Mouse (Mus musculus): Measurements from ENCODE around the gene Hhat. TPM values are rescaled to one million over a fixed set of nuclear protein-coding genes. Genes with fewer than 3 reads are reported as not detected.

Gene Hhat
- polyA plus RNA-seq (2016; fragmentation: Nextera tagmentation; extraction: Ambion mirVana), result 4.4 and 7.6 TPM in 2 replicates

- H3K4me3 ChIP-seq (replicated peaks), result peak within 1 kb of the TSS; percentile 55
- peak within 1 kb of the TSS; percentile 83 for H3K9ac ChIP-seq
- H3K27ac ChIP-seq, result peak within 1 kb of the TSS; percentile 79
- H3K27me3 ChIP-seq, result peaks cover 2% of the 10 kb centered on the region; the same call in 1 of the 2 replicates
- WGBS, result 1% methylated on average over 66 of the region's 70 CpGs
- H3K4me1 ChIP-seq, result peaks cover 11% of the 10 kb centered on the region
- ATAC-seq (ENCODE audit: low FRiP score), result peak; percentile 86
- H3K36me3 ChIP-seq (replicated peaks), result no peaks in the 10 kb centered on the region
- H3K9me3 ChIP-seq, result no peaks in the 10 kb centered on the region
- H3K4me2 ChIP-seq, result peak within 1 kb of the TSS; percentile 77
These were observed at the start of gene Hhat for GRCm38 (mm10) chr1:192770495-192771331. Gene Hhat, minus strand, starts transcription at chr1:192771223.

- H3K27ac ChIP-seq, result no peak overlapping the region
These were observed 47.3 kb upstream of the Hhat start for GRCm38 (mm10) chr1:192818334-192818733.

DNA sequence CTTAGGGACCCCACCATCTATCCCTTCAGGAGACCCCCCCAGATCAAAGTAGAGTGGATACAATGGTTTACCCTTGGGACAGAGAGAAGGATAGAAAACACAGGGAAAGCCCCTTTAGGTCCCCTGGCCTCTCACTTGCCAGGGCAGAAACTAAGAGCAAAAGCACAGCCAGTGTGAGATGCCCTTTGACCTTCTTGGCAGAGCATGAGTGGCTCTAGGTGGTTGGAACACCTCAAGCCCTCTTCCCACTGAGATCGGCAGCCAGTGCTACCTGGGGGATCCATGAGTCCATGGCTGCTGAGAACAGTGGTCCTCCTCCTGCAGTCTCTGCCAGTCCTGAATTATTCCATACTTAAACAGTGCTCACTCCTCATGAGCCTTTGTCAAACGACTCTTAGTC, 44.8 kb upstream of the Hhat start:
- H3K4me3 ChIP-seq (replicated peaks), result no peak overlapping the region
- no peak overlapping the region for H3K4me2 ChIP-seq
- H3K9me3 ChIP-seq, result no peaks in the 10 kb centered on the region
- 0 out of 2 replicates have a peak overlapping the region, but pooled peaks have one; percentile 14 for H3K27ac ChIP-seq
- H3K9ac ChIP-seq, result no peak overlapping the region
- 51% methylated on average over 2 of the region's 2 CpGs for WGBS
- no peaks in the 10 kb centered on the region for H3K27me3 ChIP-seq
- H3K36me3 ChIP-seq (replicated peaks), result no peaks in the 10 kb centered on the region
- ATAC-seq (ENCODE audit: low FRiP score), result no peak
- 0 out of 2 replicates have a peak, but pooled peaks cover 8% of the 10 kb centered on the region for H3K4me1 ChIP-seq

More at GRCm38 (mm10) chr1:192818334-192818733, 47.3 kb upstream of the Hhat start:
- H3K4me3 ChIP-seq (replicated peaks), result no peak overlapping the region
- no peak overlapping the region for H3K9ac ChIP-seq
- H3K9me3 ChIP-seq, result no peaks in the 10 kb centered on the region
- no peak for ATAC-seq (ENCODE audit: low FRiP score)
- H3K27me3 ChIP-seq, result no peaks in the 10 kb centered on the region
- H3K36me3 ChIP-seq (replicated peaks), result no peaks in the 10 kb centered on the region
- H3K4me1 ChIP-seq, result peaks cover 19% of the 10 kb centered on the region
- no peak overlapping the region for H3K4me2 ChIP-seq
- WGBS, result 92% methylated on average over 5 of the region's 5 CpGs

DNA sequence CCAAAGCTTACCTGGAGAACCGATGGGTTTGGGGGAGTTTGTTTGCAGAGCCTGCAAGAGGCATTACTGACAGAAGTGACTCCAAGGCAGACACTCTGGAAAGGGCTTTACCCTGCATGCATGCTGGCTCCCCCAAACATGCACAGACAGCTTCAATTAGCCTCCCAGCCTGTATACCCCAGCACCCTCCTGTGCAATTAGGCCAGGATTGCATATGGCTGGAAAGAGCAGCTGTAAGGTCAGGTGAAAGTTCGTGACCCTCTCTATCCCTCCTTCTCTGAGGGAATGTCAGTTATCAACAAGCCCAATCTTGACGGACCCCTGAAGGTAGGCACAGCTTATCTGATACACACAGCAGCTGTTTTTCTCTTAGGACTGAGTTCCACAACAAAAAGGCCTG, 43.7 kb upstream of the Hhat start:
- Histone ChIP-seq H3K4me2 (no peak overlapping the region), H3K27me3 (no peaks in the 10 kb centered on the region), H3K36me3 (replicated peaks) (no peaks in the 10 kb centered on the region), H3K4me3 (replicated peaks) (no peak overlapping the region), H3K27ac (0 out of 2 replicates have a peak overlapping the region, but pooled peaks have one; percentile 31), H3K9ac (no peak overlapping the region), H3K9me3 (no peaks in the 10 kb centered on the region), H3K4me1 (0 out of 2 replicates have a peak, but pooled peaks cover 8% of the 10 kb centered on the region)
- 15% methylated on average over 3 of the region's 3 CpGs for WGBS
- no peak for ATAC-seq (ENCODE audit: low FRiP score)

DNA sequence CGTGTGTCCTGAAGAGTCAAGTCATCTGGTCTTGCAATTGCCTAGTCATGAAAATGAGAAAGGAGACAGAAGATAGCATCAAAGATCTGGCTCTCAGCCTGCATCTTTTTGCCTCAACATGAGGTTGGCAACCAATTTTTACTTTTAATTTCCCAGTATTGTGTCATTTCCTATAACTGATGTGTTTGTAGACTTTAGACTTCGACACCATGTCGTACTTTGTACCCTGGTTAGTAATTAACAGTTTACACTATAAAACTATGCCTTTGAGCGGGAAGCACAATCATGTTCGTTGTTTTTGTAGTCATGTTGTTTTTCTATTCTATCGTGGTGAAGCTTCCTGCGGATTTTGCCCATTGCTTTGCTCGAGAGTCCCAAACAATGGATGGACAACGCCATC, 41.7 kb upstream of the Hhat start:
- ATAC-seq (ENCODE audit: low FRiP score), result no peak
- H3K4me3 ChIP-seq (replicated peaks), result no peak overlapping the region
- no peak overlapping the region for H3K4me2 ChIP-seq
- no peak overlapping the region for H3K9ac ChIP-seq
- no peaks in the 10 kb centered on the region for H3K27me3 ChIP-seq
- no peaks in the 10 kb centered on the region for H3K9me3 ChIP-seq
- H3K27ac ChIP-seq, result no peak overlapping the region
- no peaks in the 10 kb centered on the region for H3K36me3 ChIP-seq (replicated peaks)
- WGBS, result 95% methylated on average over 9 of the region's 9 CpGs
- H3K4me1 ChIP-seq, result 0 out of 2 replicates have a peak, but pooled peaks cover 8% of the 10 kb centered on the region

GRCm38 (mm10) chr1:192812290-192812689, 41.3 kb upstream of the Hhat start:
- no peak for ATAC-seq (ENCODE audit: low FRiP score)
- no peaks in the 10 kb centered on the region for H3K36me3 ChIP-seq (replicated peaks)
- H3K4me2 ChIP-seq, result no peak overlapping the region
- no peak overlapping the region for H3K4me3 ChIP-seq (replicated peaks)
- no peaks in the 10 kb centered on the region for H3K9me3 ChIP-seq
- H3K4me1 ChIP-seq, result 0 out of 2 replicates have a peak, but pooled peaks cover 8% of the 10 kb centered on the region
- WGBS, result 93% methylated on average over 5 of the region's 5 CpGs
- no peak overlapping the region for H3K9ac ChIP-seq
- no peak overlapping the region for H3K27ac ChIP-seq
- H3K27me3 ChIP-seq, result no peaks in the 10 kb centered on the region

DNA sequence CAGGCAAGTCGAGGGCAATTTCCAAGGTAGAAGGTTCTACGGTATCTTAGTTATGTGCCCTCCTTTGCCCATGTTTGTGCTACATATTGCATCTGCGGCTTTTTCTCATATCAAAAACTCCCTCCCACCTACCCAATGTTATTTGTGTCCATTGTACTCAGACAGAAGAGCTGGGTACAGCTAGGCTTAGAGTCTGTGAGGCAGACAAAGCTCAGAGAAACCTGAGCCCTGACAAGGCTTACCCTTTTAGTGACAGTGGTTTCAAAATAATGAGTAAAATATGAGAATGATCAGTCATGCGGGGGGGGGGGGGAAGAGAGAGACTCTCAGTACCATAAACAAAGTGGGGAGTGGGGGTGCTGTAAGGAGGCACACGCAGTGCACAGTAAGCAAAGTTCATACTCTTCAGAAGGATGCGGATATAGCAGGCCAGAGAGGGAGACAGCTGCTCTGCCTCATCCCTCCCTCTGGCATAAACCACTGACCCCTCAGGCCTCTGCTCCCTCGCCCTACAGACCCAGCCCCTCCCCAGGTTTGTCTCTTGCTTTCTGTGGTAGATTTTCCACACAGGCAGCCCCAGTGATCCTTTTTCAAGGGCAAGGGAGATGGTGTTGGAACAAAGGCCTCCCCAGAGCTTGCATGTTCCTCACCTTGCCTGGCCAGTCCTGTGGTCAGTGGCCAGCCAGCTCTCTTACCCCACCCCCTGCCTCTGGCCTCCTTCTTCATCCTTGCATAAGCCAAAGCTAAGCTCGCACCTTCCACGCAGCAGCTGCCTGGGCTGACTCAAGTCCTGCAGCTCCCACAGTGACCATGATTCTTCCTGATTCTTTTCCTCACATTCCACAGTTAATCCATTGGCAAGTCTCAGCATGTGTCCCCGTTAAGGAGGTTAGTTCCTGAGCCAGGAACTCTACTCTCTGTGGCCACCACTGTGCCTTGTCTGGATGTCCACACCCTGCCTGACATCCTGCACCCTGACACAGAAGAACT, 35.4 kb upstream of the Hhat start:
- Histone ChIP-seq H3K9ac (no peak overlapping the region; the same call in 1 of the 2 replicates), H3K27me3 (no peaks in the 10 kb centered on the region)

DNA sequence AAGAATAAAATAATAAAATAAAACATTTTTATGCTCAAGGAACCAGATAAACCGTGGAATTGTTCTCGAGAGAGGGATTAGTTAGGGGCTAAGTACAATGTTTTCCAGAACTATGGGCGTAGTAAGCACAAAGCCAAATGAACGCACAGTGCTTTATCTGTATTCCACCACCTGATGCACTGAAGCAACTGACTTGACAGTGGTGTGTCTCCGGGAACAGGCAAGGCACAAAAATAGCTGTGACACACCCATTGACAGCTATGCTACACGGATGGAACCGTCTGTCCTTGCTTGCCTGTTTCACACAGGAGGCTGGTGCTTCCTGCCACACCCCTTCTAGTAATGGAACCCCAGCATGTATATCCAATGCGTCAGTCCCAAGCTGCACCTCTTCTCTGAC, 29.3 kb upstream of the Hhat start:
- H3K9ac ChIP-seq, result no peak overlapping the region
- H3K27ac ChIP-seq, result peak overlapping the region; percentile 50; the same call in 1 of the 2 replicates
- H3K27me3 ChIP-seq, result peaks cover 5% of the 10 kb centered on the region; the same call in 1 of the 2 replicates
- no peaks in the 10 kb centered on the region for H3K36me3 ChIP-seq (replicated peaks)
- no peaks in the 10 kb centered on the region for H3K9me3 ChIP-seq
- H3K4me2 ChIP-seq, result no peak overlapping the region
- H3K4me3 ChIP-seq (replicated peaks), result no peak overlapping the region
- ATAC-seq (ENCODE audit: low FRiP score), result no peak
- 87% methylated on average over 8 of the region's 8 CpGs for WGBS
- H3K4me1 ChIP-seq, result peaks cover 33% of the 10 kb centered on the region

More for the DNA sequence above, 35.4 kb upstream of the Hhat start:
- Histone ChIP-seq H3K4me1 (peaks cover 9% of the 10 kb centered on the region), H3K36me3 (replicated peaks) (no peaks in the 10 kb centered on the region), H3K4me2 (no peak overlapping the region), H3K4me3 (replicated peaks) (no peak overlapping the region), H3K9me3 (no peaks in the 10 kb centered on the region), H3K27ac (no peak overlapping the region)
- WGBS, result 44% methylated on average over 10 of the region's 10 CpGs
- ATAC-seq (ENCODE audit: low FRiP score), result 0 out of 2 replicates have a peak, but pooled peaks have one; percentile 30

DNA sequence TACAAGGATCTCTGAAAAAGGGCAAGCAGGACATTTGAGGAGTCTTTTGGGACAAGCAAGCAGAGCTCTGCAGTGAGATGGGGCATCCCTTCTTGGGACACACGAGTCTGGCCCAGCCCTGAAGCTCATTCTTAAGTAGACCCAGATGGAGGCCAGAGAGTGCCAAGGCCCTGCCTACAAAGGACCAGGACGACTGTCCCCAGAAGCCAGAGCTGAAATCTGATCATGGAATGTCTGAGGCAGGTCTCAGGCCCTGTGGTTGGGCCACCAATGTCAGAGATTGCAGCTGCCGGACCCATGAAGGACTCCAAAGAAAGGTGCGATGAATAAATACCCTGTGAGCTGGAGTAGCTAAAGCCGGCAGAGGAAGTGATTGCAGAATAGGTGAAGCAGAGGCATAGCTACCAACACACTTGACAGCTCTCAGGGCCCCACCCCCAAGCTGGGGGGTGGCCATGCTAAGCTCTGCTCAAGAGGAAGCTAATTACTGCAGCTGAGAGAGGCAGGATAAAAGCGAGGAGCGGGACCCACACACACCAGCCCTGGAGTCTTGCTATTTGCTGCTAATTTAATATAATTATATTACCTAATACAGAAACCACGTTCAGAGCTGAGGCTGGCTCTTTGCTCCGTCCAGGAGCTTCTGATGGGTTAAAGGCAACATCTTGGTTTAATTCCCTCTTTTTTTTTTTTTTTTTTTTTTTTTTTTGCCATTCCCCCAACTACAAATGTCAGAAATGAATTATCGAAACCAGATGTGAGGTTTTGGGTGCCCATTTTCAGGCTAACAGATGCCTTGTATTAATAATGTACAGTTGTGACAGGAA, 28.4 kb upstream of the Hhat start:
- ATAC-seq (ENCODE audit: low FRiP score), result peak; percentile 83

DNA sequence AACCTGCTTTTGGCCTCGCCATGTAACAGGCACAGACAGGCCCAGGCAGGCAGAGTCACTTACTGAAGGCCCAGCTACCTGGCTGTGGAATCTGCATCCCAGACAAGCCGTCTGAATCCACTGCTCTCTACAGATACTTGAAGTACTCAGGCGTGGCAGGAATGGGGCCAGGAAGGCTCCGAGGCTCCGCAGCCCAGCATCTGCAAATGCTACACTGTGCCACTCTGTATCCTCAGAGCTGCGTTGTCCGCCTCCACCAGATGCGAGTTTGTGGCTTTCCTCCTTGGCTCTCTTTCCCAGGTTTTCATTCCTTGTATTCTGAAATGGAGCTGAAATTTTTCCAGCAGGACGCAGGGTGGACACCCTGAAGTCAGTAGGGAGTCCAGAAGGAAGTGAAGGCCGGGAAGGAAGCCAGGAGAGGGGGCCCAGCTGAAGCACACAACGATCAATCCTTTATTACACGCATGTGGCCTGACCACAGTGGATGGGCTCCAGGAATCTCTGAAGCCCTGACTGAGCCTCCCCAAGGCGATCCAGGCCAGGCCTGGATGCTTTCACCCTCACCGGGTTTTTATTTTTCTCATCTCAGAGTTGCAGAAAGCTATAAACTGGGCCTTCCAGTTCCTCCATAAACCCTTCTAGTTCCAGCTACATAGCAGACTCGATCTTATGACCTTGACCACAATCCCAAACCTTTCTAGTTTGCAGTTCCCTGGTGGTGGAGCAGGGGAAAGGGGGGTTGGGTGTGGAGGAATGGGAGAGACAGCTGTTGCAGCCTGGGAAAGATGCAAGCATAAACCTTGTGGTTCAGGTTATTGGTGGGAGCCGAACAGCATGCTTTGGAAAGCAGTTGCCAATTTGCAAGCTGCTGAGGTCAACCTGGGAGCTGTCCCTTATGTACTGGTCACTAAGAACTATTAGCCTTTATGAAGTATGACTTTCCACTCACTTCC, 27.5 kb upstream of the Hhat start:
- WGBS, result 78% methylated on average over 16 of the region's 16 CpGs
- no peaks in the 10 kb centered on the region for H3K36me3 ChIP-seq (replicated peaks)
- 0 out of 2 replicates have a peak overlapping the region, but pooled peaks have one; percentile 4 for H3K9ac ChIP-seq
- H3K27me3 ChIP-seq, result peaks cover 5% of the 10 kb centered on the region; the same call in 1 of the 2 replicates
- H3K27ac ChIP-seq, result 0 out of 2 replicates have a peak overlapping the region, but pooled peaks have one; percentile 13
- no peaks in the 10 kb centered on the region for H3K9me3 ChIP-seq
- no peak overlapping the region for H3K4me2 ChIP-seq
- H3K4me3 ChIP-seq (replicated peaks), result no peak overlapping the region
- ATAC-seq (ENCODE audit: low FRiP score), result no peak
- H3K4me1 ChIP-seq, result peaks cover 33% of the 10 kb centered on the region

More for the DNA sequence above, 28.4 kb upstream of the Hhat start:
- 0 out of 2 replicates have a peak overlapping the region, but pooled peaks have one; percentile 13 for H3K4me2 ChIP-seq
- WGBS, result 15% methylated on average over 10 of the region's 10 CpGs
- peaks cover 33% of the 10 kb centered on the region for H3K4me1 ChIP-seq
- no peaks in the 10 kb centered on the region for H3K9me3 ChIP-seq
- peaks cover 5% of the 10 kb centered on the region; the same call in 1 of the 2 replicates for H3K27me3 ChIP-seq
- H3K27ac ChIP-seq, result peak overlapping the region; percentile 66
- no peak overlapping the region for H3K4me3 ChIP-seq (replicated peaks)
- H3K9ac ChIP-seq, result 0 out of 2 replicates have a peak overlapping the region, but pooled peaks have one; percentile 4
- no peaks in the 10 kb centered on the region for H3K36me3 ChIP-seq (replicated peaks)

Measured in forebrain, embryonic 12.5 days (tissue).